Mouse (Mus musculus) 3T3-L1 (cell line): ENCODE measurements around the gene Vmn1r37.
"Not testable (repeated sequence)": the region's sequence is repeated elsewhere in the genome, so short reads cannot be mapped to it uniquely, and the experiment has no call there.

ENCODE experiments used
- DNase-seq: peaks from one replicate; pipeline ENCODE4 v3.0.0-alpha.2; 2015; ENCODE audit warnings: low read depth, low spot score

Vmn1r37 gene

DNA sequence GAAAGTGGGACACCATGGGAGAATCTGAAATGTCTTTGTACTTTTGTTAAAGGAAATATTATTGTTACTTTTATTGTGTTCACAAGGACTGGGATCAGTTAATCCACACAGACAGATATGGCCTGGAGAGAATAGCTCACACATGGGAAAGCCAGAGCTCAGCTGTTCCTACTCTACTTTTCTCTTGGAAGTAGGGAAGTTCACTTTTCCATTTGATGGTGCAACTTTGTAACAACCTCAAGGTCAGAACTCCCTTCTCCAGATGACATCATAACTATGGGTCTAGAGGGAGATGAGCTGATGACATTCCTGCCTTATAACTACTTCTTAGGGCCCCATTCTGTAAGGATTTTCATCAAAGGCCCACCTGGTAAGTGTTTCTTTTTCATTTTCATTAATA lies at the start of gene Vmn1r37:
Vmn1r37 (plus strand) TSS at position 301 of the 400 bp plus-strand sequence.
- not testable (repeated sequence) for DNase-seq

DNA sequence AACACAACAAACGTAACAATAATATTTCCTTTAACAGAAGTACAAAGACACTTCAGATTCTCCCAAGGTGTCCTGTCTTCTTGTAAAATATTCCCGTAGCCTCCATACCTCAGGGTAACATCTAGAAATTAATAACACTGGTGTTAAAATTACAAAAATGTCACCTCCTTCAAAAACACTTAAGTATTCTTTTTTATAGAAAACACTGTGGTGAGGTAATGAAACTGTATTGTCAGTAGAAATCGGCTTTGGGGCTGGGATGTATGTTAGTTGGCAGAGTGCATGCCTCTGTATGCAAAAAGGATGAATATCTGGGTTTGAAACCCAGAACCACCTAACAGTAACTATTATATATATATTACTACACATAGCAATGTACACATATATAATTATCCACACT lies 43.4 kb upstream of the Vmn1r37 start, which contains the start of gene Vmn1r35:
Vmn1r35 (minus strand) TSS at position 101 of the 400 bp plus-strand sequence.
- no peak for DNase-seq

DNA sequence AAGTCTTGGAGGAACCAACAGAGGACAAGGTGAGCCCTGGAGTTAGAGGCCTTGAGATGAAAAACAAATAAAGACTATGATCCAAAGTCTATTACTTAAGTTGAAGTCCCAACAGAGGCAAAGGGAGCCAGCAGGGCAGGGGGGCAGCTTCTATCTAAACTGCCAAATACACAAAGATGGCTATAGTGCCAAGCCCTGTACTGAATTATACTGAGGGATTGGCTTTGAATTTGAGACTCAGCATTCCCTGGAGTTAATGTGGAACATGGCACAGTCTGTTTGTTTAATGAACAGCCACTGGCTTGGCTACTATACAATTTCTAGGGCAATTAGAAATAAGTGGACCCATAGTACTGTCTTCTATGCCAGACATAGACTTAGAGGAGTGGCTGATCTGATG lies 20.3 kb upstream of the Vmn1r37 start:
- no peak for DNase-seq

DNA sequence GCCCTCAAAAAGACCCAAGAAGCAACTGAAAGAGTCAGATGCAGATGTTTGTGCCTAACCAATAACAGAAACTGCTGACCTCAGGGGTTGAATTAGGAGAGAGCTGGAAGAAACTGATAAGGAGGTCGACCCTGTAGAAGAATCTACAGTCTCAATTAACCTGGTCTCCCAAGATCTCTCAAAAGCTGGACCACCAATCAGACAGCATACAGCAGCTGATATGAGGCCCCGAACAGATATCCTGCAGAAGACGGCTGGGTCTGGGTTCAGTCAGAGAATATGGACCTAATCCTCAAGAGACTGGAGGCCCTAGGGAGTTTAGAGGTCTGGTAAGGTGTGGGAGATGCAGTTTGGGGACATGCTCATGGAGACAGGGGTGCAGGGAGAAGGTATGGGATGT lies 15.3 kb upstream of the Vmn1r37 start:
- DNase-seq, result no peak

DNA sequence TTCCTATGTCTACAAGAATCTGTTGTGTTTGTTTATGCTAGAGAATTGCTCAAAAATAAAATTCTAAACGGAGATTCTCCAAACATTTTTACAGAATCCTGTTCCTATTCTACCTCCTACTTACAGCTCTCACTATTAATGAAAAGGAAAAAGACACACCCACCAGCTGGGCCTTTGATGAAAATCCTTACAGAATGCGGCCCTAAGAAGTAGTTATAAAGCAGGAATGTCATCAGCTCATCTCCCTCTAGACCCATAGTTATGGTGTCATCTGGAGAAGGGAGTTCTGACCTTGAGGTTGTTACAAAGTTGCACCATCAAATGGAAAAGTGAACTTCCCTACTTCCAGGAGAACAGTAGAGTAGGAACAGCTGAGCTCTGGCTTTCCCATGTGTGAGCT lies 10.1 kb upstream of the Vmn1r37 start, which contains the start of gene Vmn1r36:
Vmn1r36 (minus strand) TSS at position 101 of the 400 bp plus-strand sequence.
- DNase-seq, result not testable (repeated sequence)

DNA sequence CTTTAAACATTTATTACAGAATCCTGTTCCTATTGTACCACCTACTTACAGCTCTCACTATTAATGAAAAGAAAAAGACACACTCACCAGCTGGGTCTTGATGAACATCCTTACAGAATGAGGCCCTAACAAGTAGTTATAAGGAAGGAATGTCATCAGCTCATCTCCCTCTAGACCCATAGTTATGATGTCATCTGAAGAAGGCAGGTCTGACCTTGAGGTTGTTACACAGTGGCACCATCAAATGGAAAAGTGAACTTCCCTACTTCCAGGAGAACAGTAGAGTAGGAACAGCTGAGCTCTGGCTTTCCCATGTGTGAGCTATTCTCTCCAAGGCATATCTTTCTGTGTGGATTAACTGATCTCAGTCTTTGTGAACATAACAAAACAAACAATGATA lies 53.3 kb downstream of the Vmn1r37 start, which contains the start of gene Vmn1r38:
Vmn1r38 (minus strand) TSS at position 101 of the 400 bp plus-strand sequence.
- not testable (repeated sequence) for DNase-seq
